Mouse (Mus musculus): Measurements from ENCODE around the gene Zfp746.

GRCm38 (mm10) chr6:48049273-48050065, 36.9 kb downstream of the Zfp746 start:
- TF ChIP-seq CTCF (IDR thresholded peaks at IDR 0.05; ENCODE audit: low read depth, low read length) (no peak), POLR2A (IDR thresholded peaks at IDR 0.05; ENCODE audit: insufficient read depth, low read length) (no peak), EP300 (IDR thresholded peaks at IDR 0.05; ENCODE audit: insufficient read depth, low read depth, low read length) (no peak)

Measured in ES-Bruce4 (cell line).